Mouse (Mus musculus): ENCODE measurements around the gene Klrb1c.
"Not testable (repeated sequence)": the region's sequence is repeated elsewhere in the genome, so short reads cannot be mapped to it uniquely, and the experiment has no call there.

The Klrb1c gene

DNA sequence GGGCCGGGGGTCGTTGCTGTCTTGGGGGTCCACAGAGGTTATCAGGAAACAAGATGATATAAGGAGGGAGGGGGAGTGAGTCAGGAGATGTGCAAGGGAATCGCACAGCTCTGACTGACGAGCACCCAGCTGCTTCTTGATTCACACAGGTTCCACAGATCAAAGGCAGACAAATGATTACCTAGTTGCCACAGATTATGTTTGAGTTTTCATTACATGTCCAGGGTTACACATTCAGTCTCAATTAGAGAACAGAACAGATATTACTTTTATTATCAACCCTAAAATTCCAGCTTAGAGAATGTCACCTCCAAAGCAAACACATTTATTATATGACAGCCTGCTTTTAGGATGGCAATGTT, 33.6 kb downstream of the Klrb1c start:
- not testable (repeated sequence) for DNase-seq (ENCODE audit: low spot score in 2 of 2)

DNA sequence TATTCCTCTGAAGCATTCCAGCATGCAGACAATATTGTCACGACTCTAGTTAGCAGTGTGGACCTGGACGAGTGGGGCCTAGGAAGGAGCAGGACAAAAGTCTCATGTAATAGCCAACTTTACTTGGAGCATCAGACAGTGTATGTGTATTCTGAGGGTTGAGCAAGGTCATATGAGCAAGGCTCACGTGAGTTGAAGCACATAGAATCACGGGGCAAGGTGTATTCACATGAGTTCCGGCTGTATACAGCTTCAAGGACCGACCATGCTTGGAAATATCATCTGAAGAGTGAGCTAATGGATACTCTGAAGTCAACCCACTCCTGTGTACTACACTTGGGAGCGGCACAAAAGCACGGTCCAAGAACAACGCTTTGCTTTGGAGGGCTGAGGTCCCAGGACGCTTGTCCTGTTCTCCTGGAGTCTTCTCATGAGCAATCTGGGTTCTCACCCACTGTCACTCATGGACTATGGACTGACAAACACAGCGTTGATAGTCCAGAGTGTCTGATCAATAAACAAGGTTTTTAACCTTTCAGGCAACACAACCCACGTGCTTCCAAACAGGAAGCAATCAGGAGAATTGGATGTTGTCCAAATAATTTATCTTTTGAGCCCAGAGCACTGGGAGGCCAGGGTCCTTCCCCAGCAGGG, 34.1 kb downstream of the Klrb1c start:
- not testable (repeated sequence) for DNase-seq (ENCODE audit: low spot score in 2 of 2)

DNA sequence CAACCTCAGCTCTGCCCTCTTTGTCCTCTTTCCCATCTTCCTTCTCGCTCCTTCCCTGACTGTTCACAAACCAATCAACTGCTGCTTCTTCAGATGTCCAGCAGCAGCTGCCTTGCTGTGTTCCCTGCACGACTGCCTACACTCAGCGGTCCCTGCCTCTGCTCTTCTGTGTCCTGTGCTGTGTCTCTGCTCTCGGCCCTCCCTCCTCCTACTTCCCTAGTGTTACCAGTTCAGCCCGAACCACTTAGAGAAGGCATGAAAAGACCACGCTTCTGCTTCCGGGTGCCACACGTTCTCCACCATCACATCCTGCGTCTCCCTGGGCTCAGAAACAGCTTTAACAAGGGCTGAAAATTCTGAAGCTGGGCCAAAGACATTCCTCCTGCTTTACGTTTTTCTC, 34.8 kb downstream of the Klrb1c start:
- DNase-seq (ENCODE audit: low spot score in 2 of 2): not testable (repeated sequence)

DNA sequence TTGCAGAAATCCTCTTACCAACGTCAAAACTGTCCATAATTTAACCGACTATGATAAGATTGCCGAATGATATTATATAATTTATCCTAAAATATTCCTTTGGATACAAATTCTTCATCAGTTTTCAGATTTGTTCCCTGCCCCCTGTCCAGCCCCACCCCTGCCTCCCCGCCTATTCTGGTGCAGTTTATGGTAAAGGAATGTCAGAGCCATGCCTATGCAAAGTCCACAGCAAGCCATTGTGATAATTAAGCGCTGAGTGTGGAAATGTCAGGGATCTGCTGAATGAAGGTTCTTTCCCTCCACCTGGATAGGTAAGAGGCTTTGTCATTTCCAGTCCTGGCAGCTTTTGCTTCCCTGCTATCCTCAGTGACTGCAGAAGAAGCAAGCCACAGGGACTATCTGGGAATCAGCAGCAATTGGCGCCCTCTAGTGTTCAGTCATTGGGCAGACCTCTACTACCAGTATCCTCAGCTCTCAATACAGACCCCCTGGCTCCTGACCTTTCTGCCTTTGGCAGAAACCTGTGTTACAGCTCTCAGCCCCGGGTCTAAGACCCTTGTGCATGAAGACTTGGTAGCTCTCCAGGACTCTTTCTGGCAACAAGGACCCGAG, 35.3 kb downstream of the Klrb1c start:
- peak; percentile 23 to 62 for DNase-seq (ENCODE audit: low spot score in 2 of 2)

DNA sequence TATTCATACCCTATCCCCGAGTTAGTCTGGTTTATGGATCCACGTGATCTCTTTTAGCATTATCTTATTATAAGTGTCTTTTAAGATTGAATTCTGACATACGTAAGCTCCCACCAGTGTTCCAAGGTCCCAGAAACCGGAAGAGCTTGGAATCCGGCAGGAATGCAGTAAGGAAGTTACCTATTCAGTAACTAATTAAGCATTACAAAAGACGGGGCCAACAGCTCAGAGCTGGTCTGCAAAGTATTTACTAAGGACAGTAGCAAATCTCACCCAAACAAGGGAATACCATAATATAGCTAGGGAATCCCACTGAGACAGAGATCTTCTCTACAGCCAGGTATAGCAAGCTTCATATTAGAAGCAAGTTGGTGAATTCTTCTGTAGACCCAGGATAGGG, 42.0 kb downstream of the Klrb1c start:
- not testable (repeated sequence) for DNase-seq (ENCODE audit: low spot score in 2 of 2)

DNA sequence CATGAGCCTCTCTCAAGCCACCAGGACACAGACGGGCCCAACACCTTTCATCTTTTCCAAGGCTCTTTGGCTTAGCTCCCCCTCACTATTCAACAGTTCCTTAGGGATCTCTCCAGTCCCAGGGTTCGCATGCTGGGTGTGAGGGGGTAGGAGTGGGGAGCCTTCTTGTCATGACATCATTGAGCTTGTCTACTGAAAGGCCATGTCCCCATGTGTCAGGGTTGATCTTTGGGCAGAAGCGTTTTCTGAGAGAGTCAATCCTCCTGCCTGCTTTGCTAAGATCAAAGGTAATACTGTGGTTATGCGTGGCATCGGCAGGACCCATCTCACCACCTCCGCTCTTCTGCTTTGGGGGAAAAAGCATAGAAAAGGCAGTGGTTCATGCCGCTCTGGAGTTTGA, 51.6 kb downstream of the Klrb1c start:
- DNase-seq (ENCODE audit: low spot score in 2 of 2): no peak

DNA sequence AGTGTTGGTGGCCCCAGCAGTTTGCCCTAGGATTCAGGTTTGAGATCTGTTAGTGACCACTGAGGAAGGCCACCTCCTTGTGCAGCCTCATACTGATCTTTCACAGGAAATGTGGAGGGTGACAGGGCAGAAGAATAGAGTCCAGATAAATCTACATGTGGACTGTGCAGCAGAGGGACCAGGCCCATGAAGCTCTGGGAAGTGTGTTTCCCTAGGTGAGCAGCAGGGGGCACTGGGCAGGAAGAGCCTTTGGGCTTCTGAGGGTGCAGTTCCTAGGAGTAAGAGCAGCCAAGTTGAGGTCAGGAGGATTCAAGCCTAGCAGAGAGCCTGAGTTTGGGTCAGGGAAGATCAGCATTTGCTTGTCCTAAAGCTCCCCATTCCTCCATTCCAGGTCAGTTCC, 52.9 kb downstream of the Klrb1c start:
- peak in 1 of 2 experiments; percentile 28 for DNase-seq (ENCODE audit: low spot score in 2 of 2)

DNA sequence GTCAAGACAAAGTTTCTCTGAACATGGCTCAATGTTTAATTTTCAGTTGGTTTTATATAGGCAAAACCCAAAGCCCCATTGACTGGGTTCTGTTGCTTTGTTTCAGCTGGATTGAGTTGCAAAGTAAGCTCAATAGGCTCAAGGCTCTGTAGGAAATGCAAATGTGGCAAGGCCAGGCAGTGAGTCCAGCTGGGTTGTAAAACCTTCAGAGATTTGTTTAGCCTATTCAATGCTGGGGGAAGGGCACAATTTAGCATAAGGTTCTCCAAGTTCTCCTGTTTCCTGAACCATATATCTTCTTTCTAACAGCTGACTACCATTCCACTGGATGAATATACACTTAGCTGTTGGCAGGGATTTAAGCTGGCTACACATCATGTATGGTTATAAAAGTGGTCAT, 54.1 kb downstream of the Klrb1c start:
- DNase-seq (ENCODE audit: low spot score in 2 of 2): no peak

DNA sequence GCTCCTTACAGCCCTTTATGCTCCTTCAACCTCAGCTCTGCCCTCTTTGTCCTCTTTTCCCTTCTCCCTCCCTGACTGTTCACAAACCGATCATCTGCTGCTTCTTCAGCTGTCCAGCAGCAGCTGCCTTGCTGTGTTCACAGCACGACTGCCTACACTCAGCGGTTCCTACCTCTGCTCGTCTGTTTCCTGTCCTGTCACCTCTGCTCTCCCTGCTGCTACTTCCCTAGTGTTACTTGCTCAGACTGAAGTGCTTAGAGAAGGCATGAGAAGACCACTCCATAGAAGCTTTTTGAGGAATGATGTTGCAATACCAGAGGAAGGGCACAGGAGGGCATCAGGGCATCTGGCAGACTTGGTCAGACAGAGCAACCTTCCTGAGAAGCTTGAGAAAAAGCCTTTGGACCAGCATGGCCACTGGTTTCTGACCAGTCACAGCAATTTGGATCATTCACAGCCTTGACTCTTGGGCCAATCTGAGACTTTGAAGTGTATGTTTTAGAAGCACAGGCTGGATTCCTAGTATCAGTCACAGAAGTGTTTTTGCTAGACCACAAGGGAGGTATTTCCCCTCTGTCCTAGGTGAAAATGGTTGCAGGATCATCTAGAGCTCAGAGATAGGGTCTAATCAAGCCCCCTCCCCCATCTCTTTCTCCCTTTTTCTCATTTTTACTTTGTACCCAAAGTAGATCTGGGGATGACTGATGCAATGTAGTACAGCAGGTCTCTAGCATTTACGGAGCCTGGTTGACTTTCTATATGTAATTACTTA, 54.9 kb downstream of the Klrb1c start:
- DNase-seq (ENCODE audit: low spot score in 2 of 2): no peak

DNA sequence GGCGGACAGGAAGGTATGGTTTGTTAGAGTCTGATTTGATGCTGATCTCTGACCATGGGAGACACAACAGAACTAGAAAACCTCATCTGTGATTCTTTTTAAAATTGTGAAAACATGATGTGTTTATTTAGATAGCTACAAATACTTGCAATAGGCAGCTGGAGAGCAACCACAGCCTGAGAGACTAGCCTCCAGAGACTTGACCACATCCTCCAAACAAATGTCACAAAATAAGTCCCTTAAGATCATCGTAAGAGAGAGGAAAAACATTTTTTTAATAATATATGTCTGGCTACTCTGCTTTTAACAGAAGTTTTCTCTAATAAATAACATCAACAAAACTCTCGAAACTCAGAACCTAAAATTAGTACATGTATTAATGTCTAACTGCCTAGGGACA, 57.0 kb downstream of the Klrb1c start:
- DNase-seq (ENCODE audit: low spot score in 2 of 2): no peak
